Mouse (Mus musculus) MEL (cell line): ENCODE data around the gene Dock3. TPM values are rescaled to one million over a fixed set of nuclear protein-coding genes. Genes with fewer than 3 reads are reported as not detected.

Experiments used
- DNase-seq: peaks from one replicate; pipeline ENCODE4 v3.0.0; 2011; ENCODE audit warnings: low read depth, low spot score
- H3K27ac ChIP-seq: 2 replicates; pipeline ENCODE4 v1.5.1; 2012; ENCODE audit warnings: low read depth, mild to moderate bottlenecking, control low read depth, low read length, moderate library complexity; ENCODE audit not compliant: control insufficient read depth
- H3K27me3 ChIP-seq, 2 experiments: fragments of 150-350 bp in 1 of 2; sonication (generic) in 1 of 2; 2 replicates each; pipeline ENCODE4 v1.6.1; 2012; ENCODE audit warnings: low read length in 2 of 2, mild to moderate bottlenecking in 2 of 2, improper control_type of control experiment in 1 of 2, moderate library complexity in 1 of 2; ENCODE audit not compliant: insufficient read depth in 2 of 2, control insufficient read depth in 1 of 2
- H3K36me3 ChIP-seq, 2 experiments: 2 replicates each; pipeline ENCODE4 v1.6.1; 2012 to 2014; ENCODE audit warnings: low read length in 2 of 2, improper control_type of control experiment in 1 of 2, inconsistent platforms in 1 of 2, mild to moderate bottlenecking in 1 of 2; ENCODE audit not compliant: insufficient read depth in 2 of 2, control insufficient read depth in 1 of 2
- H3K4me1 ChIP-seq, 2 experiments: fragments of 150-350 bp in 1 of 2; sonication (generic) in 1 of 2; 2 replicates each; pipeline ENCODE4 v1.6.1; 2012; ENCODE audit warnings: low read length in 2 of 2, improper control_type of control experiment in 1 of 2, mild to moderate bottlenecking in 1 of 2; ENCODE audit not compliant: insufficient read depth in 2 of 2, control insufficient read depth in 1 of 2
- H3K4me3 ChIP-seq, 2 experiments: fragments of 150-350 bp in 1 of 2; sonication (generic) in 1 of 2; 2 replicates each; pipeline ENCODE4 v1.5.1; 2012; ENCODE audit warnings: low read depth in 2 of 2, low read length in 2 of 2, mild to moderate bottlenecking in 2 of 2, moderate library complexity in 2 of 2, control low read depth in 1 of 2, improper control_type of control experiment in 1 of 2; ENCODE audit not compliant: control insufficient read depth in 1 of 2, insufficient read depth in 1 of 2
- H3K79me2 ChIP-seq: 2 replicates; pipeline ENCODE4 v1.6.1; 2012; ENCODE audit warnings: mild to moderate bottlenecking, low read length, moderate library complexity; ENCODE audit not compliant: control insufficient read depth, poor library complexity, insufficient read depth
- H3K9ac ChIP-seq: 2 replicates; pipeline ENCODE4 v1.6.1; 2012; ENCODE audit warnings: low read depth, mild to moderate bottlenecking, control low read depth, low read length, moderate library complexity; ENCODE audit not compliant: control insufficient read depth, poor library complexity, severe bottlenecking
- H3K9me3 ChIP-seq: fragments of 150-350 bp; sonication (generic); replicated peaks from 2 replicates; pipeline ENCODE4 v1.6.1; 2012; ENCODE audit warnings: mild to moderate bottlenecking, low read length, improper control_type of control experiment, moderate library complexity; ENCODE audit not compliant: insufficient read depth
- BHLHE40 ChIP-seq: IDR thresholded peaks from 2 replicates; pipeline ENCODE4 v1.6.1; 2012; ENCODE audit warnings: low read depth, mild to moderate bottlenecking, inconsistent platforms, low read length, improper control_type of control experiment, borderline replicate concordance
- CHD1 ChIP-seq: IDR thresholded peaks from 2 replicates; pipeline ENCODE4 v1.6.1; 2012; ENCODE audit warnings: low read depth, mild to moderate bottlenecking, inconsistent platforms, low read length, improper control_type of control experiment
- CHD2 ChIP-seq: IDR thresholded peaks from 2 replicates; pipeline ENCODE4 v1.6.1; 2011; ENCODE audit warnings: low read length, improper control_type of control experiment
- CTCF ChIP-seq, 3 experiments: IDR thresholded peaks in 2 of 3; conservative IDR thresholded peaks in 1 of 3; 2 replicates each; pipeline ENCODE4 v1.5.1; 2011 to 2012; ENCODE audit warnings: low read length in 3 of 3, low read depth in 2 of 3, mild to moderate bottlenecking in 2 of 3, improper control_type of control experiment in 1 of 3, inconsistent platforms in 1 of 3, mixed read lengths in 1 of 3, moderate library complexity in 1 of 3; ENCODE audit not compliant: control insufficient read depth in 1 of 3, insufficient read depth in 1 of 3, poor library complexity in 1 of 3, severe bottlenecking in 1 of 3
- E2F4 ChIP-seq: IDR thresholded peaks from 2 replicates; pipeline ENCODE4 v1.6.1; 2011; ENCODE audit warnings: low read depth, low read length, improper control_type of control experiment, borderline replicate concordance
- ELF1 ChIP-seq: IDR thresholded peaks from 2 replicates; pipeline ENCODE4 v1.6.1; 2014; ENCODE audit warnings: low read depth, mild to moderate bottlenecking, inconsistent platforms, low read length, improper control_type of control experiment, moderate library complexity
- EP300 ChIP-seq, 2 experiments: IDR thresholded peaks; 2 replicates each; pipeline ENCODE4 v1.6.1; 2011; ENCODE audit warnings: improper control_type of control experiment in 2 of 2, low read length in 2 of 2, low read depth in 1 of 2, mild to moderate bottlenecking in 1 of 2
- ETS1 ChIP-seq: IDR thresholded peaks from 2 replicates; pipeline ENCODE4 v1.6.1; 2012; ENCODE audit warnings: low read depth, mild to moderate bottlenecking, inconsistent platforms, low read length, improper control_type of control experiment, moderate library complexity
- GATA1 ChIP-seq: IDR thresholded peaks from 2 replicates; pipeline ENCODE4 v1.6.1; 2011; ENCODE audit warnings: low read depth, low read length, improper control_type of control experiment
- HCFC1 ChIP-seq: IDR thresholded peaks from 2 replicates; pipeline ENCODE4 v1.6.1; 2012; ENCODE audit warnings: low read depth, mild to moderate bottlenecking, inconsistent platforms, low read length, improper control_type of control experiment, moderate library complexity
- JUND ChIP-seq: IDR thresholded peaks from 2 replicates; pipeline ENCODE4 v1.6.1; 2011; ENCODE audit warnings: low read depth, mild to moderate bottlenecking, improper control_type of control experiment, low read length
- KAT2A ChIP-seq: conservative IDR thresholded peaks from 2 replicates; pipeline ENCODE4 v1.6.1; 2012; ENCODE audit warnings: low read depth, low read length, improper control_type of control experiment, inconsistent platforms
- MAX ChIP-seq: IDR thresholded peaks from 2 replicates; pipeline ENCODE4 v1.6.1; 2011; ENCODE audit warnings: low read length, improper control_type of control experiment
- MXI1 ChIP-seq: IDR thresholded peaks from 2 replicates; pipeline ENCODE4 v1.6.1; 2011; ENCODE audit warnings: mild to moderate bottlenecking, low read depth, low read length, improper control_type of control experiment
- MYB ChIP-seq: IDR thresholded peaks from 2 replicates; pipeline ENCODE4 v1.6.1; 2011; ENCODE audit warnings: mild to moderate bottlenecking, low read depth, low read length, improper control_type of control experiment
- POLR2A ChIP-seq, 2 experiments: IDR thresholded peaks; 2 replicates each; pipeline ENCODE4 v1.6.1; 2011 to 2012; ENCODE audit warnings: low read length in 2 of 2, mild to moderate bottlenecking in 2 of 2, control low read depth in 1 of 2, improper control_type of control experiment in 1 of 2, low read depth in 1 of 2, moderate library complexity in 1 of 2; ENCODE audit not compliant: control insufficient read depth in 1 of 2, insufficient read depth in 1 of 2, poor library complexity in 1 of 2
- RCOR1 ChIP-seq: IDR thresholded peaks from 2 replicates; pipeline ENCODE4 v1.6.1; 2012; ENCODE audit warnings: low read depth, mild to moderate bottlenecking, inconsistent platforms, low read length, improper control_type of control experiment
- SIN3A ChIP-seq: IDR thresholded peaks from 2 replicates; pipeline ENCODE4 v1.6.1; 2012; ENCODE audit warnings: low read length, improper control_type of control experiment, inconsistent platforms
- SMC3 ChIP-seq: IDR thresholded peaks from 2 replicates; pipeline ENCODE4 v1.6.1; 2011; ENCODE audit warnings: low read depth, low read length, improper control_type of control experiment
- TCF12 ChIP-seq: IDR thresholded peaks from 2 replicates; pipeline ENCODE4 v1.6.1; 2014; ENCODE audit warnings: low read depth, mild to moderate bottlenecking, inconsistent platforms, low read length, improper control_type of control experiment, moderate library complexity
- ZC3H11A ChIP-seq: IDR thresholded peaks from 2 replicates; pipeline ENCODE4 v1.6.1; 2012; ENCODE audit warnings: low read depth, mild to moderate bottlenecking, inconsistent platforms, low read length, improper control_type of control experiment
- ZKSCAN1 ChIP-seq: IDR thresholded peaks from 2 replicates; pipeline ENCODE4 v1.6.1; 2012; ENCODE audit warnings: low read depth, mild to moderate bottlenecking, inconsistent platforms, low read length, improper control_type of control experiment, moderate library complexity
- ZMIZ1 ChIP-seq: IDR thresholded peaks from 2 replicates; pipeline ENCODE4 v1.6.1; 2012; ENCODE audit warnings: low read depth, mild to moderate bottlenecking, inconsistent platforms, low read length, improper control_type of control experiment, moderate library complexity
- polyA plus RNA-seq, 2 experiments: library from polyadenylated mRNA; stranded (reverse) in 1 of 2; unstranded in 1 of 2; fragments of >175 nt in 1 of 2; fragments of >200 nt in 1 of 2; gene quantifications; 2 replicates each; pipeline versions ENCODE4 v1.2.1 to v1.2.4; 2012; ENCODE audit warnings: low replicate concordance in 2 of 2, low read depth in 1 of 2; ENCODE audit not compliant: insufficient read length in 2 of 2, insufficient read depth in 1 of 2, missing spikeins in 1 of 2
- total RNA-seq: library from RNA; depleted of rRNA; stranded (reverse); fragments of 300-350 nt; gene quantifications from 2 replicates; pipeline ENCODE4 v1.2.3, GENCODE M21; 2012

Dock3 gene
- total and polyA plus RNA-seq, 3 experiments, result 0.03 to 0.08 TPM; not detected in 1

DNA sequence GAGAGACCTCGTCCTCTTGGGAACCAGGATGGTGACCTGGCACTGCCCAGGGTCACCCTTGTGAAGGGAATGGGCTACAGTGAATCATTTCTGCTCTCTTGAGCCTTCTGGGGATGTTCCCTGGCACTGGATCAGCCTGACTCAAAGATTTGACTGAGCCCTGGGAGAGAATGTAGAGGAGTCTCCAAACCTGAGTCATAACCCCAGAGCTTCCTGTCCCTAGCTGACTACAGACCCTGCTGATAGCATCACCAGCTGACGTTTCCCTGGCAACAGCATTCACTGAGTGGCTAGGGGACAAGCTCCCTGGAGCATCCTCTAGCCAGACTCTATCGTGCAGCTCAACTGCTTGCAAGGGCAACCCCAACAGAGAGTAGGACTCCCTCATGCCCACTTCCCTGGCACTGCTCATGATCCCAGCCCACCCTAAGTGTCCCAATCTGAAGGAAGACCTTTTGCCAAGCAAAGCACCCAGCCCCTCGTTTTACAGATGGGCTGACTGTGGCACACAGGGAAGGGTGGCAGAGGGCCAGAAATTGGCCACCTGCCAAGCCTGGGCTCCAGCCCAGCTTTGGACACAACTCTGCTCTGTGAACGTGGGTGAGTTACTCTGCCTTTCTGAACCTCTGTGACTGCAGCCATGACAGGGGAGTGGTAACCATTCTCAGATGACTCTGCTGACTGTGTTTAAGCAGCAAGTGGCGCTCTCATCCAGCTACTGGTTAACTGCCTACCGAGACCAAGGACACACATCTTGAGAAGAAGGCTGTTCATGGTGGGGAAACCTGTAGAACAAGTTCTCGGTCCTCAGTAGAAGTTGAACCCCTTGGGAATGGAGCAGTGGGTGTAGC is 47.0 kb upstream of the Dock3 start:
- H3K36me3 ChIP-seq, result peaks cover 0 to 15% of the 10 kb centered on the region in 2 experiments; a peak in 3 of 4 replicates
- TF ChIP-seq MXI1 (no peak), ELF1 (no peak), ZMIZ1 (no peak), GATA1 (peak; percentile 82), CTCF (IDR thresholded peaks at IDR 0.05 in 2 of 3, conservative IDR thresholded peaks at IDR 0.05 in 1 of 3; ENCODE audit: control insufficient read depth in 1 of 3, insufficient read depth in 1 of 3, low read depth in 2 of 3, low read length in 3 of 3, poor library complexity in 1 of 3, severe bottlenecking in 1 of 3) (no peak), HCFC1 (no peak), ZKSCAN1 (no peak), EP300 (IDR thresholded peaks at IDR 0.05; ENCODE audit: low read depth in 1 of 2, low read length in 2 of 2) (0 out of 4 replicates have a peak, but pooled peaks of 1 of the 2 experiments have one; percentile 5), CHD2 (no peak), BHLHE40 (no peak), ZC3H11A (no peak), ETS1 (peak; percentile 91), POLR2A (IDR thresholded peaks at IDR 0.05; ENCODE audit: control insufficient read depth in 1 of 2, insufficient read depth in 1 of 2, low read depth in 1 of 2, low read length in 2 of 2, poor library complexity in 1 of 2) (no peak), CHD1 (no peak), MAX (no peak), KAT2A (no peak), SIN3A (peak; percentile 58; the same call in 1 of the 2 replicates), MYB (no peak), RCOR1 (no peak), TCF12 (no peak), E2F4 (no peak), JUND (no peak), SMC3 (no peak)
- H3K79me2 ChIP-seq, result no peaks in the 10 kb centered on the region
- no peaks in the 10 kb centered on the region for H3K9me3 ChIP-seq
- peak overlapping the region; percentile 86; the same call in 1 of the 2 replicates for H3K27ac ChIP-seq
- H3K4me1 ChIP-seq, result peaks cover 13 to 28% of the 10 kb centered on the region in 2 experiments
- no peak overlapping the region for H3K4me3 ChIP-seq
- peak overlapping the region; percentile 4; the same call in 1 of the 2 replicates for H3K9ac ChIP-seq
- H3K27me3 ChIP-seq, result no peaks in the 10 kb centered on the region
- DNase-seq, result peak; percentile 82
